8 mouse cellular contexts compared by ENCODE assay signal in the genomic region with DNA sequence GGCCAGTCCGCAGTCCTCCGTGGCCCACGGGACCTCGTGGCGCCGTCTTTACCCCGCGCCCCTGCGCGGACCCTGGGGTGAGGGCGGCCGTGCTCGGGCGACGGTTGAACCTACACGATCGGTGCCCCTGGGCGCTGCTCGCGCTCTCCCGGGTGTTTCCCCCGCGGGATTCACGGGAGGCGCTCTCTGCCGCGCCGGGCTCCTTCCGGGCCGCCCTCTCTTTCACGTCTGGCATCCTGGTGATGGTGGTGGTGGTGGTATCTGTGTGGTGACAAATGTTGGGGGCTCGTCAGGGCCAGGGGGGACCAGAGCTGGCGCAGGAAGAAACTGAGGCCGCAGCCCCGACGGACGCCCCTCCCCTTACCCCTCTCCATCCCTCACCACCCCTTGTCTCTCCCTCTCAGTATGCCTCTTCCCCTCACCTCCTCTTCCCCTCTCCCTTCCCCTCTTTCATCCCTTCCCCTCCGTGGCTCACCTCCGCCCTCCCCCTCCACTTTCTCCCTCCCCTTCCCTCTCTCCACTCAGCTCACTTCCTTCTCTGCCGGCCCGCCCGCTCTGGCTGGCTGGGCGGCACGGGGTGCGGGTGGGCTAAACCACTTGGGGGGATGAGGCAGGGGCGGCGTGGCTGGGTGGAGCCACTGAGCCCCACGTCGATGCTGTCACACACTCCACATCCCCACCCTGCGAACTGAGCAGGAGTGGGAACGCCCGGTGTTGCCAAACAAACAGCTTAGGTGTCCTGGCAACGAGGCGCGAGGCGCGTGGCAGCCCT. TPM values are rescaled to one million over a fixed set of nuclear protein-coding genes. Genes with fewer than 3 reads are reported as not detected.
A peak's percentile ranks its signal among the peaks of the same experiment; 100 is the strongest.
DNase-seq lines count a peak whose midpoint lies in the region; ATAC-seq and TF ChIP-seq lines count a peak whose summit lies in the region.

TSS of gene Tcp11 (minus strand) at position 595 of the 772 bp plus-strand sequence.

- H3K4me1 ChIP-seq in bone marrow, adult 2 months (ENCODE audit: control insufficient read depth, insufficient read depth, low read length): no peaks in the 10 kb centered on the region
- peaks cover 18% of the 10 kb centered on the region for H3K4me1 ChIP-seq in forebrain, embryonic 15.5 days
- H3K4me1 ChIP-seq in kidney, postnatal 0 days (replicated peaks; ENCODE audit: insufficient read depth, low read length): peaks cover 3% of the 10 kb centered on the region; the same call in 1 of the 2 replicates

- peak; percentile 3; the same call in 1 of the 2 replicates for TF ChIP-seq POLR2A in bone marrow, adult 2 months (IDR thresholded peaks at IDR 0.05; ENCODE audit: borderline replicate concordance, control insufficient read depth, low read depth, low read length)

- no peak for TF ChIP-seq CTCF in bone marrow, adult 2 months (IDR thresholded peaks at IDR 0.05; ENCODE audit: control insufficient read depth, insufficient read depth, low read length)
- peak; percentile 11; the same call in 1 of the 2 replicates for TF ChIP-seq CTCF in kidney, postnatal 0 days (IDR thresholded peaks at IDR 0.05; ENCODE audit: low read depth)

- H3K9ac ChIP-seq in forebrain, embryonic 15.5 days (replicated peaks): peak within 1 kb of the TSS; percentile 58
- H3K9ac ChIP-seq in kidney, postnatal 0 days (ENCODE audit: low read depth, low read length): peak within 1 kb of the TSS; percentile 65

- no peaks in the 10 kb centered on the region for H3K27me3 ChIP-seq in forebrain, embryonic 15.5 days
- H3K27me3 ChIP-seq in kidney, postnatal 0 days (ENCODE audit: insufficient read depth, low read length): no peaks in the 10 kb centered on the region

- peak; percentile 40 to 79 for DNase-seq in left cerebral cortex, postnatal 10 days (ENCODE audit: extremely low spot score in 1 of 2, low spot score in 2 of 2)
- no peak for DNase-seq in left cerebral cortex, adult 8-10 months (ENCODE audit: low spot score in 2 of 2)
- DNase-seq in kidney, postnatal 0 days (ENCODE audit: low spot score): peak; percentile 85
- DNase-seq in lung, postnatal 36 days: peak; percentile 75
- peak; percentile 91 for DNase-seq in retina, postnatal 7 days (ENCODE audit: low read depth, low spot score)

- peak; percentile 94 for ATAC-seq in forebrain, embryonic 15.5 days (replicated peaks)
- peak; percentile 84 for ATAC-seq in kidney, postnatal 0 days (replicated peaks; ENCODE audit: low FRiP score, low read depth)
- ATAC-seq in cerebellum, adult (ENCODE audit: insufficient number of reproducible peaks, low FRiP score, low TSS enrichment): no peak

- H3K36me3 ChIP-seq in forebrain, embryonic 15.5 days: no peaks in the 10 kb centered on the region
- H3K36me3 ChIP-seq in kidney, postnatal 0 days (ENCODE audit: insufficient read depth, low read length): no peaks in the 10 kb centered on the region

- WGBS in bone marrow, adult 2 months: 1% methylated on average over 57 of the region's 57 CpGs
- under 1% methylated on average over 56 of the region's 57 CpGs for WGBS in forebrain, embryonic 15.5 days
- 2% methylated on average over 47 of the region's 57 CpGs for WGBS in kidney, postnatal 0 days

- no peak within 1 kb of the TSS; the same call in 1 of the 2 replicates for H3K27ac ChIP-seq in bone marrow, adult 2 months (ENCODE audit: control insufficient read depth, insufficient read depth, low read depth, low read length, poor library complexity)
- H3K27ac ChIP-seq in forebrain, embryonic 15.5 days (replicated peaks): no peak within 1 kb of the TSS
- peak within 1 kb of the TSS; percentile 54; the same call in 1 of the 2 replicates for H3K27ac ChIP-seq in kidney, postnatal 0 days

- H3K4me3 ChIP-seq in bone marrow, adult 2 months (replicated peaks; ENCODE audit: control insufficient read depth, low read depth, low read length): peak within 1 kb of the TSS; percentile 61
- peak within 1 kb of the TSS; percentile 56 for H3K4me3 ChIP-seq in forebrain, embryonic 15.5 days
- H3K4me3 ChIP-seq in kidney, postnatal 0 days (replicated peaks; ENCODE audit: low read depth, low read length): peak within 1 kb of the TSS; percentile 64

- no peaks in the 10 kb centered on the region for H3K9me3 ChIP-seq in forebrain, embryonic 15.5 days
- no peaks in the 10 kb centered on the region for H3K9me3 ChIP-seq in kidney, postnatal 0 days (replicated peaks; ENCODE audit: low read length)

- intact Hi-C loops in left cerebral cortex, postnatal 10 days (cut with DNase I): loop anchor here (10.0 kb wide), 1 partner anchor 255 kb away; no protein-coding TSS in a partner anchor

- peak within 1 kb of the TSS; percentile 99 for H3K4me2 ChIP-seq in forebrain, embryonic 15.5 days (replicated peaks)
- peak within 1 kb of the TSS; percentile 100 for H3K4me2 ChIP-seq in kidney, postnatal 0 days (ENCODE audit: low read length)

RNA-seq across cellular contexts. Expression of gene Tcp11, which starts in this region (rescaled TPM):
- 1 to 10 TPM; 1.6 to 2.4 TPM for total RNA-seq in left cerebral cortex, postnatal 10 days (2021)
- total RNA-seq in left cerebral cortex, adult 8-10 months (2022): 1 to 10 TPM in 1 of 4 experiments, under 1 TPM in 3; 0.41 to 1.0 (median 0.56) TPM
- polyA plus RNA-seq in bone marrow, adult 2 months (2011; ENCODE audit: insufficient read depth, insufficient read length, low replicate concordance, missing spikeins): 0.83 and 1.9 TPM in 2 replicates
- 1.7 and 1.8 TPM in 2 replicates for polyA plus RNA-seq in forebrain, embryonic 15.5 days (2015; fragmentation: Nextera tagmentation; extraction: Ambion mirVana)
- polyA plus RNA-seq in kidney, postnatal 0 days (2015; fragmentation: Nextera tagmentation; extraction: Ambion mirVana): 5.8 TPM in 2 replicates

Comparison
In these comparisons a context has a peak if more than half of its experiments do, and no peak if none do; other contexts are left out.
1. DNase-seq: peak in left cerebral cortex, postnatal 10 days (2 of 2), kidney, postnatal 0 days (single experiment), lung, postnatal 36 days (single experiment) and retina, postnatal 7 days (single experiment); none in left cerebral cortex, adult 8-10 months (0 of 2).
2. Peak in every context shown above with its lines, with median percentiles within 50 percentile points of each other: H3K4me3 ChIP-seq.